Mouse (Mus musculus) right cerebral cortex, postnatal 10 days (tissue): ENCODE data around the gene Cntnap5a.
A peak's percentile ranks its signal among the peaks of the same experiment; 100 is the strongest.

Source experiments
- DNase-seq, 2 experiments: peaks; one replicate each; pipeline ENCODE4 v3.0.0; 2021; ENCODE audit warnings: low spot score in 2 of 2

The Cntnap5a gene

DNA sequence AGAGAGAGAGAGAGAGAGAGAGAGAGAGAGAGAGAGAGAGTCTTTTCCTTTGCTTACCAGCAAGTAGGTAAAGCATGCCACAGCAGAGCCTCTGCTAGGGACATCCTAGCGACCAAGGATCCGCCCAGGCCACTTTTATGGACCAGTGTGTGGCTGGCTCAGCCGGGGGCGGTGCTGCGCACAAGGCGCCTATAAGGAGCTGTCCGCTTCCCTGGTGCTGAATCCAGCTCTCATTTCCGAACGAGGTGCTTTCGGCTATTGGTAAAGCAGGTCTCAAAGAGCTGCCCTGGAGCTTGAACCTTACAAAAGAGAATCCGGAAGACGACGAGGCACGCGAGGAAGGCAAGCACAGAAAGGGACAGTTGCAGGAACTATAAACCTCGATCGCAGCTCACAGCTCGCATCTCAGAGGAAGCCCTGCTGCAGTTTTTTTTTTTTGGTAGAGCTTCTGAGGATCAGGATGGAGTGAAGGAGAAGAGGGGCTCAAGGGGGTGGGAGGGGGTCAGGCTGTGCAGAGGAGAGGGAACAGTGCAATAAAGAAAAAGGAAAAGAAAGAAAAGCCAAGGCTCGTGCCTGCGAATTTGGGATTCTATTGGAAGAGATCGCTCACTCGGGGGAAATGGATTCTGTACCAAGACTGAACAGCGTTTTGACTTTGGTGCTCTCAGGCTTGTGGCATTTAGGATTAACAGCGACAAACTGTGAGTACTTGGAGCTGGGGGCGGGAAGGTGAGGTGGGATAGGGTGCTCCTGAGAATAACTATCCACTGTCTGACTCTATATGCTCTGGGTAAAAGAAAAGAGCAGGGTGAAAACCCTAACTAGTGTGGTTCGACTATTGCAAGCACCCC, at the start of gene Cntnap5a:
Cntnap5a (plus strand) TSS at position 239 of the 851 bp plus-strand sequence.
- DNase-seq: peak; percentile 71 to 76

DNA sequence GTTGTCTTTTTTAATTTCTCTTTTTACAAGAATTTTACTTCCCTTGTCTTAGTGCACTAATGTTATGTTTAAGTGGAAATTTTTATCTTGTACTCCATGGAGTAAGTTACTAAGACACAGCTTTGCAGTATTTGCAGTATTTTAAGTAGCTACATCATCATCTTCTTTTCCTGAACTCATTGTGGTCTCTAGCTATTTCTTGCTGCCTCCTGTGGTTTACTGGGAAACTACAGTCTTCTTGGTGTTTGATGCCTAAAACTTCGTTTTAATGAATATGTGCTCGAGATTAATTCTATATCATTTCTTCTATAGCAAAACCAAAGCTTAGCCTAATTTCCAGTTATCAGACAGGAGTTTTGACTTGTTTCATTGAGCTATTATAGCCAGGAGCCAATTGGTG, 37.6 kb upstream of the Cntnap5a start:
- DNase-seq: no peak

DNA sequence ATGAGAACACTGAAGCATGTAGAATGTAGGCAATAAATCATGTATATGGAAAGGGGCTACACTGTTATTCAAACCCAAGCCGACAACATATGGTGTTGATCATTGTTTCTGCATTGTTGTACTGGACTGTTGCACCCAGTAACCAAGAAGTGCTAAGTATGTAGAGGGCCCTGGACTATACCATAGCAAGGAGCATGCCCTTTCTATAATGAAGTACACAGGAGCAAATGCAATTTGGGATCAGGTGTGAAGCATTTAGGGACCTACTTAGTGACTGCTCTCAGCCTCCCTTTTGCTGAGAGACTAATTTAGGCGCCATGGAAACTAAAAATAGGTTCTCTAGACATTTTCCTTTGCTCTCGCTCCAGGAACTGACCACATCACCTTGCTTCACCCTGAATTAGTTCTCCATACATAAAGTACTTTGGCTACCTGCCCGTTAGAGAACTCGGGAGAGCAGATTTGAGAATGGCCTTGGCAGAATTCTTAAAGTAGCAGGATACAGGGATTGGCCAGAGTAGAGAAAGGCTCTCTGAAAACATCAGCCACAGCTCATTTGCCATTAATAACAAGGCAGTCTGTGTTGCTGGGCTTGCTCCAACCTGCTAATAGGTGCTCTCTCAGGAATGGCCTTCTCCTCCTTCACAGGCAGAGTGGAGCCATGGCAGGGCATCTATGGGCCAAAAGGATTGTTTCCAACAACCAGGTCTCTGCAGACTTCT, 26.1 kb upstream of the Cntnap5a start:
- no peak for DNase-seq

GRCm38 (mm10) chr1:115686494-115686893, 1.9 kb downstream of the Cntnap5a start:
- no peak for DNase-seq

- no peak for DNase-seq
Measured at GRCm38 (mm10) chr1:115699798-115700197, 15.2 kb downstream of the Cntnap5a start.

DNA sequence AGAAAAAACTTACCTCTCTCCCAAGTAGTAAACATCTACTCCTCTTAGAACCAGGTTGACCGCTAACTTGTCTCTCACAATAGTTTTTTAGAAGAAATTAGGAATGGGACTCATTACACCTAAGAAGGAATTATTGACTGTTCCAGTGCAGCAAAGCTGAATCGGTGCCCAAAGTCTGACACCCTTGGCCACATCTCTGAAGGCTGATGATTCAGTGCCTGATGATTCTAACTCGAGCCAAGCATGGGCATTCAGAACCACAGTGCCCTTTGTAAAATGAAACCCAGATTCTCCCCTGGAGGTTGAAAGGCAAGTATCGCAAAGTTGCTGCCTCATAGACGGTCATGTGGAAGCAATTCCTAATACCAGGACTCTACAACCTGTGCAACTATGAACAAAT, 58.0 kb downstream of the Cntnap5a start:
- no peak for DNase-seq

- DNase-seq: no peak
Measured at GRCm38 (mm10) chr1:115745569-115745968, 61.0 kb downstream of the Cntnap5a start.

- DNase-seq: peak; percentile 24 to 48
Measured at GRCm38 (mm10) chr1:115784737-115785136, 100.2 kb downstream of the Cntnap5a start.

DNA sequence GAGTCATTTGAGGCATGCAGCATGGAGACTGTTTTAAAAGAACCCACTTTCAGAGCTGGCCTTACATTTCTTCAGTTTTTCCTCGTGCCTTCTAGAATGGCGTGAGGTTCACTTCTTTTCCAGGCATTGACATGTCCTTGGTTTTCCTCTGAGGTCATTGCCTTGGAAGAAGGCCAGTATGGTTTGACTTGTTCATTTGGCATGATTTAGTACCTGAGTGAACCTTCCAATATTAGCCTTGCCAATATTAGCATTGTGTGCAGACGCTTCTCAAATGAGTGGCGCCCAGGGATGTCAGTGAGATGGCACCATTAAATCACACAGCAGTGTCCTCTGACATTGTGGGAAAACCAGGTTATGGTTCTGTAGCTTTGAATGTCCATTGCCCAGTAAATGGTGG, 158.0 kb downstream of the Cntnap5a start:
- DNase-seq: no peak

DNA sequence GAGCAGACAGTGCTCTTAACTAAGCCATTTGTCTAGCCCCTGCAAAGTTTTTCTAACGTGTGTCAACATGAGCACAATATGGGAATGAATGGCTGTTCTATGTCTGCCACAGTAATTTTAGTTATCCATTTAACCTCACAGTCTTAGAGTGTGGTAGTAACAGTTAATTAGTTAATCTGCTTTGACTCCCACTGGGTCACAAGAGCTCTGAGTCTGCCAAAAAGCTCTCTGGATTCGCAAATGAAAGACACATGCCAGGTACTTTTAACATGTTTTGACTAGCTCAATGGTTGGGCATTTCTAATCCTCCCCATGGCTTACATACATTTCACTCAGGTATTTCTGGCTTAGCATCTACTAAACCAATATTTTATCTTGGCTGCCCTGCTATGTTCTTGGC, 163.0 kb downstream of the Cntnap5a start:
- DNase-seq: no peak

GRCm38 (mm10) chr1:115852206-115852605, 167.7 kb downstream of the Cntnap5a start:
- DNase-seq: no peak

- DNase-seq: no peak
Measured at GRCm38 (mm10) chr1:115918396-115918795, 233.8 kb downstream of the Cntnap5a start.

DNA sequence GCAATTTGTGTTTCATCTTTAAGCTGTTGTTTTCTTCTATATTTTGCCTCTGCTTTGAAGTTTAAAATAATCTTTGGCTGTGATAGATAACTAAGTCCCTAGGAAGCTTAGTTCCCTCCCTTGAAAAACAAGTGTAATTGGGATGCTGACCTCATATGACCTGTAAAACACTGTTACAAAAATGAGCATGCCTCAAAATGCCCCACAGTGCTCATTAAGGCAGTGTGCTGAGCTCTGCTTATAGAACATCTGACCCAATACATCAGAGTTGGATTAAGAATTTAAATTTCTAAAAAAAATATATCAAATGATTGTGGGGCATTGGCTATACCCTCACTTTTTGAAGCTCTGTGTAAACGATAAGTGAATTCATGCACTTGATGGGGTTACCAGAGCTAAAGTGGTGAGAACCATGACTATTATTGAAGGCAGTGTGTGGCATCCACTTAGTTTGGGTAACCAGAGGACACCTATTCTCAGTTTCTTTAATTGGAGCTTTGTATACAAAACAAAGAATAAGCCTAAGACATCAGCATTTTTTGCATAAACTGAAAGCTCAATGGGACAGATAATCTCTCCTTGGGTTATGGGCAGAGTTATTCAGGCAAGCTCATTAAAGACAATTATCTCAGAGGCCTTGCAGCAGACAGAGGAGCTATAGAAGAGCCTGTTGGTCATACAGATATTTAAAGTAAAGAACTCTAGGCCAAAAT, 241.6 kb downstream of the Cntnap5a start:
- DNase-seq: no peak

- peak; percentile 21 to 46 for DNase-seq
Measured at GRCm38 (mm10) chr1:115932045-115932444, 247.5 kb downstream of the Cntnap5a start.

DNA sequence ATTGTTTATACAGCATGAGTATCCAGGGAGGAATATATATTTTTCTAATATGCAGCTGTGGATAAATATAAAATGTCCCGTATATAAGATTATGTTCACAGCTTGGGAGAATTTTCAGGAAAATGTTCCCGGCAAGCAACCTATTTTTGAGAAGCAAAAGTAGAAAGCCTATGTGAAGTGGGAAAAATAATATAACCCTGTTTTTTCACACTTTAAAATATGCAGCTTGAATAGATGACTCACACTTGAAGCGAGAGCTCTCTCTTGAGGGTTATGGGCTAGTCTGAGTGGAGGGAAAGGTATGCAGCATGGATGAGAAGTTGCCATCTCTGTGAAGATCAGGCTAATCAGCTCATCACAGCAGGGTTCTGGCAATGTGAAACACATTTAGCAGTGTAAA, 261.3 kb downstream of the Cntnap5a start:
- DNase-seq: no peak

- no peak for DNase-seq
Measured at GRCm38 (mm10) chr1:115956528-115956927, 272.0 kb downstream of the Cntnap5a start.

- DNase-seq: peak; percentile 38 to 61
Measured at GRCm38 (mm10) chr1:115964993-115965575, 280.5 kb downstream of the Cntnap5a start.

GRCm38 (mm10) chr1:115990204-115990603, 305.6 kb downstream of the Cntnap5a start:
- no peak for DNase-seq

- DNase-seq: no peak
Measured at GRCm38 (mm10) chr1:116015768-116016167, 331.2 kb downstream of the Cntnap5a start.

GRCm38 (mm10) chr1:116029653-116030052, 345.1 kb downstream of the Cntnap5a start:
- no peak for DNase-seq

DNA sequence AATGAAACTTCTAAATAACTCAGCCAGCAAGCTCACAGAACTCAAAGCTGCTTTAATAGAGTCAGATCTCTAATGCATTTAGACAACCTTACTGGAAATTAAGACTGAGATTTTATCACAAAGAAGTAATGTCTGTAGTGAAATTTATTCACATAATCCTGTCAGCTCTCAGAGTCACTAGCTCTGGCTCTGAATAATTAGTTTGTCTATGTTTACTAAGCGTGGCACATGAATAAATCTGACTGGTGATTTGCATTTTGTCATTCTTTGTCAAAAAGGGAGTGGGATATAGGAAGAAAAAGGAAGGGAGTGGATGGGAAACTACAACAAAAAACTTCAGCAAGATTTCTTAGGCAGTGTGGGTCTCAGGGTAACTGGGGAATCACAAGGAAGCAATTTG, 351.3 kb downstream of the Cntnap5a start:
- no peak for DNase-seq

DNA sequence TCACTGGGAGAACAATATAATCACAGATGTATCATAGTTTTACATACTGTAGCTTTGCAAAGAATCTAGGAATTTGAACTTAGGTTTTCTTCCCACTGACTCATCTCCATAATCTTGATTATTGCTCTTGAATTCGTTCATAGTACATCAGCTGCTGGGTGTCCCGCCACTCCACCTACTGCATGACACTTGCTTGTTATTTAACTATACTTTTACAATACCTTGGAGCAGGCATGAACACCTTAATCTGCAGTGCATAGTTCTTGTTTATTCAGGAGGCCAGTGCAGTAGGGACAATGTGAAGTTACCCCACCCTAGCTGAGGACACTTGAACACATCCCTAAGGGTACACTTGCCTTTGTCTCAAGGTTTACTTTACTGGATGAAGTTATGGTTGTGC, 352.3 kb downstream of the Cntnap5a start:
- no peak for DNase-seq
